Mouse (Mus musculus): ENCODE results near the gene Eif3i.

- TF ChIP-seq CTCF (IDR thresholded peaks at IDR 0.05) (no peak), POLR2A (IDR thresholded peaks at IDR 0.05; ENCODE audit: insufficient read depth, low read depth, low read length) (no peak)
Observed at GRCm38 (mm10) chr4:129615801-129616290, 15.4 kb upstream of the Eif3i start.
